Mouse (Mus musculus) testis, postnatal 14 days (tissue): ENCODE measurements around the gene Pknox2.

ENCODE experiments used
- DNase-seq: peaks from one replicate; pipeline ENCODE4 v3.0.0; 2021; ENCODE audit warnings: low spot score

Gene Pknox2

GRCm38 (mm10) chr9:36990626-36991368, 156.4 kb downstream of the Pknox2 start:
- DNase-seq = peak; percentile 31

- DNase-seq = no peak
Observed at GRCm38 (mm10) chr9:36989991-36990390, 157.2 kb downstream of the Pknox2 start.

- no peak for DNase-seq
Observed at GRCm38 (mm10) chr9:36985233-36985632, 162.0 kb downstream of the Pknox2 start.

- no peak for DNase-seq
Observed at GRCm38 (mm10) chr9:36976596-36977362, 170.4 kb downstream of the Pknox2 start.

GRCm38 (mm10) chr9:36973486-36974227, 173.6 kb downstream of the Pknox2 start:
- DNase-seq = no peak

GRCm38 (mm10) chr9:36972089-36972488, 175.1 kb downstream of the Pknox2 start:
- no peak for DNase-seq

DNA sequence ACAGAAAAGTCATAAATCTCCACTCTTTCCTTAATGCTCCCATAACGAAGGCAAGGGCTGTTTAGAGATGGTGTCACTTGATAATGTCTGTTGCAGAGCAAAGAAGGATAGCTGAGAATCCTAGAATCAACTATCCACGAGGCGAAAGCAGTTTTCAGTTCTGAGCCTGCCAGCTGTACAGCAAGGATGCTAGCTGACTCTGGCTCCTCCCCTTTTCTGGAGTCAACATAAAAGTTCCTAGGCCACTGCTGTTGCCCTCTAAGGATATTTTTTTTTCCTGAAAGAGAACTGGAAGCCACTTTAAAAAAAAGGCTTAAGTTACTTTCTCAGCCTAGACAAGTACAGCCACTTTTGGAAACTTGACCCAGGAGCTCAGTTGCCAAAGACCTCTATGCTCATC, 176.1 kb downstream of the Pknox2 start:
- no peak for DNase-seq

- peak; percentile 73 for DNase-seq
Observed at GRCm38 (mm10) chr9:36970651-36971050, 176.6 kb downstream of the Pknox2 start.

DNA sequence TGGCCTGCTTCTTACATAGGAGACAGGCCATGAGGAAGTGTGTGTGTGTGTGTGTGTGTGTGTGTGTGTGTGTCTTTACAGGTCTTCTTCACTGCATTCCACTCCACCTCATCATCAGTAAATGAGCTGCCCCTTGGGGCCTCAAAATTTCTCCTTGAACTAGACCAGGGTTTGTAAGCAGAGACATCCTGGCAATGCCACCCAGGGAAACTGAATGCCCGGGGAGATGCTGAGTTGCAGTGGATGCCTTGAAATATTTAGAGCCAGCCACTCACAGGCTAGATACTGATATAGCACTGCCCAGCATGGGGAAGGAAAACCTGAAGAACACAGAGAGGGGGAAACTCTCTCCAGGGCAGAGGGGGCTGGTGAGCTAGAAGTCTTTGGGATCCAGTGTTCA, 178.1 kb downstream of the Pknox2 start:
- no peak for DNase-seq

DNA sequence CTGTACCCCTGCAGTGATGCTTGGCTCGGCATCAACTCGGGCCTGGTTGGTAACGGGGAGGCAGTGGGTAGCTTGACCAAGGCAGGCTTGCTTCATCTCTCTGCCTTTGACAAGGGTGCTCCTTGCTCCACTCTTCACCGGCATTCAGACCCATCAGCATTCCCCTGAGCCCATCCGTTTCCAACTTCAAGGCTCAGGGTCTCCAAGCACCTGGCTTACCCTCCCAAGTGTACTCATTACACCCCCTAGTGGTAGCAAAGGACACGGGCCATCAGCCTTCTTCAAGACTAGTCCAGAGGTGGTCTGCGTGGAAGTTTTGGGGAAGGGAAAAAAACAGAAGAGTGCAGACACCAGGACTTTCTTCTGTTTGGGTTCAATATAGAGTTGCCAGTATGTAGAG, 178.5 kb downstream of the Pknox2 start:
- peak; percentile 43 for DNase-seq

DNA sequence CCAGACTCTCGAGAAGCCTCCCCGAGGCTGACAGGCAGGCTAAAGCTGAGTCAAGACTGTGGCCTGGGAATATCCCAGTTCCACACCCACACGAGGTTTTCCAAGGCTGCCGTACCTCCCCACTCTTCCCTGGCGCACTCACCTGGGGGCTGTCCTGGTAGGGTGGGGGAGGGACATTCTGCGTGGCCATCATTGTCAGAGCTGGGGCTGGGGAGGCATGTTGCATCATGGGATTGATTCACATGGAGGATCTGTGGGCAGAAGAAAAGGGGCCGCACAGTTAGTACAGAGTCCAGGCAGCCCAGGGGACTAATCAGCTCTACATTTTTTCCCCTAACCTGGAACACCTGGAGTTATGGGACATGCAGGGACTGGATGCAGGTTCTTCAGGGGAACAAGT, 179.0 kb downstream of the Pknox2 start:
- DNase-seq = no peak

GRCm38 (mm10) chr9:36965720-36966119, 181.5 kb downstream of the Pknox2 start:
- DNase-seq = no peak

DNA sequence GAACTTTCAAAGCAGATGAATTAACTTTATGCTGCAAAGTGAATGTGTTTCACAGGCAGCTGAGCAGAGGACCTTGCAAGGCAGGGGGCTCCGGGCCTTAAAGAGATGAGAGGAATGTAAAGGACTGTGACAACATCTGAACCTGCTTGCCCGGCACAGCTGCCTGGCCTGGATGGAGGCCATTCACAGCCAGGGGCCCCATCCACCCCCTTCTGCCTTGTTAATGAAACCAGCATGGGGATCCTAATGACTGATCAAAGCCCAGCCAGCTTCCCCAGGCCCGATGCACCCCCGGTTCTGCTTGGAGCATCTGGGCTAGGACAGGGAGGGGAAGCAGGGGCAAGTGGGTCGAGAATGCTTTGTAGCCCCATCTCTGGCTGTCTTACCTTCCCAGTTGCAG, 183.0 kb downstream of the Pknox2 start:
- no peak for DNase-seq

DNA sequence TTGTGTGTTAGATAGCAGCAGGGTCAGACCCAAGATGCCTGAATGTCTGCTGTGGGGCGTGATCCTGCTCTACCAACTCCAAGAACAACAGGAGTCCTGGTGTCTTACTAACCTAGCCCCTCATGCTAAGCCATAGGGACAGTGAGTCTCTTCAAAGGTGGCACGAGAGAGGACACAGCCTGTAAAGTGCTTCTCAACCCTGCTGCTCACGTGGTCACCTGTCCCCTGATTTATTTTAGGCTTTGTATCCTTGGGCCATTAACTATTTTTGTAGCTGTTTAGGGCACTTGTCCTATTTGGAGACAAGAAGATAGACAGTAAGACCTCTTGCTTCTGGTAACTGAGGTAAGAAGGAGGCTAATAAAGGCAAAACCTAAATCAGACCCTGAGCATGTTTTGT, 183.7 kb downstream of the Pknox2 start:
- DNase-seq = no peak

- DNase-seq = no peak
Observed at GRCm38 (mm10) chr9:36961874-36962273, 185.3 kb downstream of the Pknox2 start.

GRCm38 (mm10) chr9:36961153-36961552, 186.1 kb downstream of the Pknox2 start:
- DNase-seq = no peak

- no peak for DNase-seq
Observed at GRCm38 (mm10) chr9:36951133-36951484, 196.1 kb downstream of the Pknox2 start.

GRCm38 (mm10) chr9:36950271-36951132, 196.7 kb downstream of the Pknox2 start:
- DNase-seq = no peak

- peak; percentile 31 for DNase-seq
Observed at GRCm38 (mm10) chr9:36948181-36948580, 199.0 kb downstream of the Pknox2 start.

DNA sequence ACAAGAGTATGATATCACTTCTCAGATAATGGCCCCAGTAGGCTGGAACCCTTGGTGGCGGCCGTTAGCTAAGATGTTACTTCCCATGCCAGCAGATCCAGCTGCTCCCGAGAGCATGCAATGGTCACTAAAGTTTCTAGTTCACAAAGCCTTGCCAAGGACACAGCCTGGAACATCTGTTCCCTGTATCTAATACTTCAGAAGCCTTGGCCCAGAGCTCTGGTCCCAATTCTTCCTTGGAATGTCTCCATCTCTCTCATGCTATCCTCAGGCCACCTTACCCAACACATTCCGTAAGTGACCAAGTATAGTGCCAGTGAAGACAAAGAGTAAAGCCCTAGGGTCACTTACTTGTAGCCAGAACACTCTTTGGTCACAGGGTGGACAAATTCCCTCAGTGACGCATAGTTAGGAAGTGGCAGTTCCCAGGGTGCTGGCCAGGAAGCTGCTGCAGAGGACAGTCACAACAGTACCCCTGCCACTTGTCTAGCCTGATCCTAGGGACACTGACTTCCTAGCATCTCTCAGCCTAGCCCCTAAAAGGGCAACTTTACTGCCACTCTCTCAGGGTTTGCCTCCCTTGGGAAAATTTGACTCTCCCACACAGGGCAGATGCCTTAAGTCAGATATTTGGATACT, 200.0 kb downstream of the Pknox2 start:
- DNase-seq = peak; percentile 55

DNA sequence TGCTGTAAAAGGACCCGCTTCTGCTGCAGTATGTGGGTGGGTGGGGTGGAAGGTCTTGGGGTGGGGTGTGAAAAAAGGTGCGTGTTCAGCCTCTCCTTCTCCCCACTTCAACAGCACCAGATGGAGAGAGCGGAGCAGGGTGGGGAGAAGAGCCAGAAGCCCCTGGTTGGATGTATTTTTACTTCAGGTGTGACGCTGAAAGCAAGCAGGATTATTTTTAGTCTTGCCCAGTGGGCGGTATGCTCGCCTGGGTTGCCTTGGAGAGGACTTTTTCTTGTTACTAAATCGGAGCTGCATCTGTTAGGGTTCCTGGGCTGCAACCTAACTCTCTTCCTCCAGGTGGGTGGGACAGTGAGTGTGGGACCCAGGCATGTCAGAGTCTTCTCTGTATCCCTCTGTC, 202.4 kb downstream of the Pknox2 start:
- DNase-seq = no peak
